Mouse (Mus musculus) heart, embryonic 10.5 days (tissue): ENCODE results near the gene Jmjd6. TPM values are rescaled to one million over a fixed set of nuclear protein-coding genes. Genes with fewer than 3 reads are reported as not detected.
A peak's percentile ranks its signal among the peaks of the same experiment; 100 is the strongest.

Source experiments
- DNase-seq: peaks from one replicate; pipeline ENCODE4 v3.0.0-alpha.2; 2017; ENCODE audit warnings: low spot score
- H3K27ac ChIP-seq: fragments of 300-500 bp; sonication (generic); 2 replicates; pipeline ENCODE4 v1.5.1; 2016; ENCODE audit warnings: mild to moderate bottlenecking
- H3K27me3 ChIP-seq: fragments of 300-500 bp; sonication (generic); 2 replicates; pipeline ENCODE4 v1.6.1; 2016; ENCODE audit warnings: mild to moderate bottlenecking; ENCODE audit not compliant: poor library complexity, insufficient read depth, severe bottlenecking
- H3K36me3 ChIP-seq: fragments of 300-500 bp; sonication (generic); 2 replicates; pipeline ENCODE4 v1.6.1; 2016; ENCODE audit warnings: mild to moderate bottlenecking, moderate library complexity
- H3K4me1 ChIP-seq: fragments of 300-500 bp; sonication (generic); 2 replicates; pipeline ENCODE4 v1.6.1; 2016; ENCODE audit warnings: mild to moderate bottlenecking
- H3K4me3 ChIP-seq: fragments of 300-500 bp; sonication (generic); 2 replicates; pipeline ENCODE4 v1.5.1; 2016; ENCODE audit warnings: mild to moderate bottlenecking, moderate library complexity
- H3K9me3 ChIP-seq: fragments of 300-500 bp; sonication (generic); 2 replicates; pipeline ENCODE4 v1.6.1; 2016; ENCODE audit warnings: mild to moderate bottlenecking, moderate library complexity
- WGBS: fragments of 180-500 bp; shearing (Covaris S2); methylation state at CpG from one replicate; pipeline ENCODE4 v1.1.7; 2016; 5-methylcytosine and 5-hydroxymethylcytosine counted together
- polyA plus RNA-seq: library from polyadenylated mRNA; unstranded; fragments of >200 nt; fragmentation: Nextera tagmentation; extraction: Ambion mirVana; gene quantifications from 2 replicates; pipeline ENCODE4 v1.2.1, GENCODE M21; 2016

Jmjd6 gene
- 89.1 and 114 TPM in 2 replicates for polyA plus RNA-seq

DNA sequence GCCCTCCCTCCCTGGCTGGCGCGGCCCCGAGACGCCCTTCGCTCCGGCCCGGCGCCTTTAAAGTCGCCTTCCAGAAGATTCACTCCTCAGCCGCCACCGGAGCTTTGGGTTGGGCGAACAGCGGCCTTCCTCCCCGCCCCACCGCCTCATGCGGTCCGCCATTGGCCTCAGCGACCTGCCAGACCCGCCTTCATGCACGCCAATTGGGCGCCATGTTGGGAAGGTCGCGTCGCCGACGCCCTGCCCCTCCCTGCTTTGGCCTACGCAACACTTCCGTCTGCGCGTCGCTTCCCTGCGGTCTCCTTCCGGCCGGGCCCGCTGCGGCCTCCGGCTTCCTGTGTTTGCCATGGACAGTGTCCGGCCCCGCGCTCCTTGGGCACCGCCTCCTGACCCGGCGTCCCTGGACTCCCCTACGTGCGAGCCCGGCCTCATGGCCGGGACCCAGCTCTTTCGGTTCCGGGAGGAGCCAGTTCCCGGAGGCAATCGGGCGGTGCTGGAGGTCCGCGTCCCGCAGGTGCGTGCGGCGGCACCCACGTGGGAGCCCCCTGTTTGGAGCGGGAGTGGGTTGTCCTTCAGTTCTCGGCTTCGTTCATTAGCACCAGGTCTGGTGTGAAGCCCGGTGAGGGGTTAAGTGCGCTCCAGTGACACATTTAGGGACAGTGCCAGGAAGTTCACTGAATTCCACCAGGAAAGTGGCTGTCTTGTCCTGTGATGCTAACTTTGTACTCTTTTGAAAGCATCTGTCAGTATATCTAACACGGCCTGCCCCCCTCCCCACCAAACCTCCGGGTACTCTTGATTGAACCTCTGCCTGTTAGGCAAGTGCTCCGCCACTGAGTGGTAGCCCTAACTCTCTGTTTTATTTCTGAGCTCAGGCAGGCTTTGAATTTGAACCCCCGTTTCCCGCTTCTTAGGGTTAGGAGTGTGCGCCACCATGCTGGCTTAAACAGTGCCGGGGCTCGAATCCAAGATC is at the start of gene Jmjd6, which contains the start of gene Mettl23:
Gene Jmjd6 (minus strand): TSS at position 189 of the 973 bp plus-strand sequence.
Gene Mettl23 (plus strand): TSS at position 18 of the 973 bp plus-strand sequence.
- peak within 1 kb of the TSS; percentile 73 for H3K4me3 ChIP-seq
- no peaks in the 10 kb centered on the region for H3K27me3 ChIP-seq
- DNase-seq = peak; percentile 99
- under 1% methylated on average over 72 of the region's 72 CpGs for WGBS
- H3K9me3 ChIP-seq = no peaks in the 10 kb centered on the region
- peaks cover 30% of the 10 kb centered on the region for H3K4me1 ChIP-seq
- peak within 1 kb of the TSS; percentile 96 for H3K27ac ChIP-seq
- peaks cover 54% of the 10 kb centered on the region for H3K36me3 ChIP-seq

DNA sequence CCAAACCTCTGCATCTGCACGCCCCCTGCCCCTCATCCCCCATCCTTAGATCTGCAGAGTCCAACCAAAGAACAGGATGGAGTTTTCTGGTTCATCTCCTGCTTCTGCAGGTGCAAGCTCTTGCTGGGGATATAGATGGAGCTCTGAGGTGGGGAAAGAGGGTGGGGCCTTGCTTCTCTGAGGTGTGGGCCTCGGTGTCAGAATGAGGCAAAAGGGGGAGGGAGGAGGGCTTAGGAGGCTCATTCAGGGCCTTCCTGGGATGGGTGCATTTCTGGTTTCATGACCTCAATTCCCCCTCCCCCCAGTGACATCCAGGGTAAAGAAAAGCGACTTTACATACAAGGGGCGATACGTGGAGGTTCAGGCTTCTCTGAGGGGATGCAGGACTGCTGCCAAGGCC is 43.9 kb upstream of the Jmjd6 start:
- H3K36me3 ChIP-seq = no peaks in the 10 kb centered on the region
- H3K27me3 ChIP-seq = peaks cover 46% of the 10 kb centered on the region

DNA sequence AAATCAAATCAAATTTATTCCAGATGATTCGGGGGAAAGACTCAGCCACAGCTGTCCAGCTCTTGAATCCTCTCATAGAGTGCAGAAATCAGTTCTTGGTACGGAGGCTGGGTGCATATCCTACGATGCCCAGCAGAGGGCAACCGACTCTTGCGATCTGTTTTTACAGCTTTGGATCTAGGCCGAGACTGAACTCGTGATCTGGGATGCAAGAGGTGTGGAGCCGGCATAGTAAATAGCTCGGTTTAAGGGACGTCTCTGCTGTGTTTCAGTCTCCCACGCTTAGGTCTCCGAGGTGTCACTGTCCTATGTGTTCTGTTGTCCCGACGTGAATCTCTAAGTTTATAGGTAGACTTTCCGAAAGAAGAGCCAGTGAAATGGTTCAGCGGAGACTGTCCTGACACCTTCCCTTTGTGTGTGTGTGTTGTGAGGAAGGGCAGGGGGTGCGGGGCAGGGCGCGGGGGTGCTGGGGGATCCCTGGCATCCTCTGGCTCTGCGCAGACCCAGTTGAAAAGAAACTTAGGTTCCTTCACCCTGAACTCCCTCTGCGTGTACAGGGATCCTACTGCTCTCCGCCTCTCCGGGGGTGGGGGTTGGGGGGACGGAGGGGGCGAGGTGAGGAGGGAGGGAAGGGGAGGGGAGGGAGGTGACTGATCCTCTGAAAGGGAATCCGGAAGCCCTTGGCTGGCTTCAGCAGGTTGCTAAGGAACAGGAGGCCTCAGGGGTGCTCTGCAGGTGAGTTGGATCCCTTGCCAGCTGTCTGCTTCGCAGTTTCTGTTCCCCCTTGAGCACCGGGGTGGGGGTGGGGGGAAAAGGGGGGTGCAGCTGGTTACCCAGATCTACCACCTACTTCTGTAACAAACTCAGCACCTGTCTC is 42.3 kb upstream of the Jmjd6 start:
- Histone ChIP-seq H3K27me3 (peaks cover 43% of the 10 kb centered on the region), H3K9me3 (no peaks in the 10 kb centered on the region), H3K4me3 (peak overlapping the region; percentile 52), H3K4me1 (peaks cover 13% of the 10 kb centered on the region), H3K36me3 (no peaks in the 10 kb centered on the region), H3K27ac (0 out of 2 replicates have a peak overlapping the region, but pooled peaks have one; percentile 22)
- DNase-seq = peak; percentile 83
- 5% methylated on average over 27 of the region's 28 CpGs for WGBS

More for the DNA sequence above, 43.9 kb upstream of the Jmjd6 start:
- no peak overlapping the region for H3K27ac ChIP-seq
- H3K4me3 ChIP-seq = no peak overlapping the region
- 55% methylated on average over 5 of the region's 5 CpGs for WGBS
- no peak for DNase-seq
- H3K9me3 ChIP-seq = no peaks in the 10 kb centered on the region
- peaks cover 13% of the 10 kb centered on the region for H3K4me1 ChIP-seq

DNA sequence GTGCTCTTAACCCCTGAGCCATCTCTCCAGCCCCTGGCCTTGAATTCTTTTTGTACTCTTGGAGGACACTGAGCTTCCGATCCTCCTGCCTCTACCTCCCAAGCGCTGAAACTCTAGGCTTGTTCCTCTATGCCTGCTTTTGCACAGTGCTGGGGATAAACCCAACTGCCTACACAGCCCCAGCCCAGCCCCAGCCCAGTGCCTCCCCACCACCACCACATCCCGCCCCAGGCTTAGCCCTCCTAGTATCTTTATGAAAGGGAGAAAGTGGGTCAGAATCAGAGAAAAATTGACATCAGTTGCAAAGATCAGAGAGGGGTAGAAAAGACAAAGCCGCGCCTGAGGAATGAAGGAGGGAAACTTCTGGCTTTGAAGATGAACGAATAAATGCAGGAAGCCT is 40.8 kb upstream of the Jmjd6 start:
- peaks cover 36% of the 10 kb centered on the region for H3K27me3 ChIP-seq
- no peaks in the 10 kb centered on the region for H3K9me3 ChIP-seq
- WGBS = 86% methylated on average over 6 of the region's 6 CpGs
- DNase-seq = no peak
- no peaks in the 10 kb centered on the region for H3K36me3 ChIP-seq
- H3K27ac ChIP-seq = no peak overlapping the region
- H3K4me3 ChIP-seq = no peak overlapping the region
- peaks cover 13% of the 10 kb centered on the region for H3K4me1 ChIP-seq

DNA sequence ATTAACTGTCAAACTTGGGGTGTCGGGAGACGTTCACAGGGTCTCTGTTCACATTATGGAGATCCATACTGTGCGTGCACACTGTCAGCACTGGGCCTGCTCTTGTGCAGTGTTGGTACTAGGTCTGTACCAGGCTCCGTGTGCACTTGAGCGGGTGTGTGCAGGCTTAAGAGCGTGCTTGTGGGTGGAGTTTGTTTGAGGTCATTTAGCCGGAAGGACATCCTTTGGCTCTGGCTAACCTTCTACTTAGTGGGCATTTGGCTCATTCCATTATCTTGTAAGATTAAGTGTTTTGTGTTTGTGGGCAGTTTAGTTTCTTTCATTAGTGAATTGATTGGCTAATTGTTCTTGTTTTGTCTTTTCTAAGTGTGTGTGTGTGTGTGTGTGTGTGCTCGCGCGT is 39.2 kb upstream of the Jmjd6 start:
- H3K4me1 ChIP-seq = peaks cover 13% of the 10 kb centered on the region
- H3K4me3 ChIP-seq = no peak overlapping the region
- H3K9me3 ChIP-seq = no peaks in the 10 kb centered on the region
- 77% methylated on average over 10 of the region's 10 CpGs for WGBS
- no peak overlapping the region for H3K27ac ChIP-seq
- peaks cover 27% of the 10 kb centered on the region for H3K27me3 ChIP-seq
- DNase-seq = no peak
- no peaks in the 10 kb centered on the region for H3K36me3 ChIP-seq

DNA sequence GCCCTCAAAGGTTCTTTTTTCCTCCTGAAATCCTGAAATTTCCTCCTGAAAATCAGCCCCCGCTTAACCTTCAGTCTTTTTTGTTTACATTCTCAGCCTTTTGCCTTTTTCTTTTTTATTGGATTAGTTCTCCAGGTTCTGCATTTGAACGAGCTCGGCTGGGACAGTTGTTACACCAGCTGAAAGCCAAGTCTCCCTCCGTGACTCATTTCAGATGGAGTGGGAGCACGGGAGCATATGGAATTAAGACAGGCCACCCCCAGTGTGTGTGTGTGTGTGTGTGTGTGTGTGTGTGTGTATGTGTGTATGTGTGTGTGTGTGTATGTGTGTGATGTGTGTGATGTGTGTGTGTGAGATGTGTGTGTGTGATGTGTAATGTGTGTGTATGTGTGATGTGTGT is 38.2 kb upstream of the Jmjd6 start:
- Histone ChIP-seq H3K27ac (no peak overlapping the region), H3K4me1 (peaks cover 13% of the 10 kb centered on the region), H3K27me3 (peaks cover 17% of the 10 kb centered on the region), H3K36me3 (no peaks in the 10 kb centered on the region), H3K9me3 (no peaks in the 10 kb centered on the region), H3K4me3 (no peak overlapping the region)
- DNase-seq = no peak
- 82% methylated on average over 5 of the region's 5 CpGs for WGBS

DNA sequence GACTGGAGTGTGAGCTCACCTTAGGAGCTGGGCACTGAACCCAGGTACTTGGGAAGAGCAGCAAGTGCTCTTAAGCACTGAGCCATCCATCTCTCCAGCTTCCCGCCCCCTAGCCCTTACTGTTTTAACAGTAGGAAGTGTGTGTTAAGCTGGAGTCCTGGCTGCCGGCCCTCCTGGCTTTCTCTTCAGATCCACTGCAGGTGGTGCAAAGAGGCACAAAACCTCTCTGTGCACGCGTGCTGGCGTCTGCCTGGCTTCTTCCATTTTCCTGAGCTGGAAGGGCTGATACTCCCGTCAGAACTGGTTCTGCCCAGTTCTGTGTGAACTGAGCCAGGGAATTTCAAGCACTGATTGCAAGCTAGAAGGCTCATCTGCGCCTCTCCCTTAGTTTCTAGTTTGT is 37.6 kb upstream of the Jmjd6 start:
- WGBS = 75% methylated on average over 7 of the region's 7 CpGs

DNA sequence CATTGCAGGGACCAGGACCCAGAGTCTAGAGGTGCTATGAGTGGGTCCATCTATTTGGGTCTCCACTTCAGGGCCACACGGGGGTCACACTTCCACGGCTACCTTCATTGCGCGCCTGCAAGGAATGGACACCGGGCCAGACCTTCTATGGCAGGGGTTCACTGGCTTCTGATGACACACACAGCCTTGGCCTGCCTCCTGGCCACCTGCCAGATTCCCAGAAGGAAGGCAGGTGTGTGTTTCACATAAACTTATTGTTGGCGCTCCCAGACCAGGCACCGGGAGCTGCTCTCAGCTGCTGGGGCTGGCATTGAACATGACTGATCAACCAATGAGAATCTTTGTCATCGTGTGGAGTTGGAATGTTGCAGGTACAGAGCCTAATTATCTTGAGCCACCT is 35.2 kb upstream of the Jmjd6 start:
- Histone ChIP-seq H3K9me3 (no peaks in the 10 kb centered on the region), H3K27ac (no peak overlapping the region), H3K4me1 (0 out of 2 replicates have a peak, but pooled peaks cover 5% of the 10 kb centered on the region), H3K4me3 (no peak overlapping the region), H3K36me3 (peaks cover 15% of the 10 kb centered on the region), H3K27me3 (no peaks in the 10 kb centered on the region)
- WGBS = 94% methylated on average over 8 of the region's 8 CpGs
- no peak for DNase-seq

More for the DNA sequence above, 37.6 kb upstream of the Jmjd6 start:
- DNase-seq = no peak
- peaks cover 11% of the 10 kb centered on the region for H3K27me3 ChIP-seq
- peaks cover 10% of the 10 kb centered on the region for H3K4me1 ChIP-seq
- H3K36me3 ChIP-seq = no peaks in the 10 kb centered on the region
- no peaks in the 10 kb centered on the region for H3K9me3 ChIP-seq
- H3K4me3 ChIP-seq = no peak overlapping the region
- H3K27ac ChIP-seq = no peak overlapping the region

DNA sequence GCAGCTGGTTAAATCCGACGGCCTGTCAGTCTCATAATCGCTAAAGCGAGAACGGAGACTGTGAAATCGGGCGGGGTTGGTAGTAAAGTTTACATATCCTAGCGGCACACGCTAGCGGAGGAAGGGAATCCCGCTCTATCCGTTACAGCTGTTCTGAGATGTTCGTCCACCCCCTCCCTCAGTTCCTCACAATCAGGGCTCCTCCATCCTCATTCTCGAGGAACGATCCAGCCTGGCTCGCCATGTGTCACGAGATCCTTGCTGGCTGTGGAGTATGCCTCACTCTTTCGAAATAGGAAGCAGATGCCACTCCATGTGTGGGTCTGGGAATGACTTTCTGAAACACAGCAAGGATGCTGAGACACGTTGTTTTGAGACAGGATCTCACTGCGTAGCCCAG is 30.7 kb upstream of the Jmjd6 start:
- WGBS = 91% methylated on average over 20 of the region's 20 CpGs
- Histone ChIP-seq H3K36me3 (peaks cover 46% of the 10 kb centered on the region), H3K27me3 (no peaks in the 10 kb centered on the region), H3K4me1 (peaks cover 7% of the 10 kb centered on the region; the same call in 1 of the 2 replicates), H3K27ac (no peak overlapping the region), H3K9me3 (no peaks in the 10 kb centered on the region), H3K4me3 (no peak overlapping the region)
- no peak for DNase-seq

DNA sequence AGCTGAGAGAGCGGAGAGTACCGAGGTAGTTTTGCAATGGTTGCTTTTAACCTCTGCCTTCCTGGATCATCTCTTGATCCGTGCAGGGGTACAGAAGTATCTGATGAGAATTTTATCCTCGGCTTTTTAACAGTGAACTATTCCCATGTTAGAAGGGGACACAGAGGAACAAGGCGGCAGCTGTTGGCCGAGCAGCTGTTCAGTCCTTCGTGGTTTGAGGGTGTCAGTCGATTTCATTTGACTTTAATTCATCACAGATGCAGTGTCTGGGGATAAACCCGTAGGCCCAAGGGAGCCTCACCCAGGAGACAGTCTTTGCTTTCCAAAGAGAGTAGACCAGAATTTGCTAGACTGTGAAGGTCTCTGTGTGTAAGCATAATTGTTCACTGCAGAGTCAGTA is 28.3 kb upstream of the Jmjd6 start:
- H3K27ac ChIP-seq = no peak overlapping the region
- no peak overlapping the region for H3K4me3 ChIP-seq
- WGBS = 92% methylated on average over 9 of the region's 9 CpGs
- peaks cover 11% of the 10 kb centered on the region; the same call in 1 of the 2 replicates for H3K4me1 ChIP-seq
- H3K36me3 ChIP-seq = peaks cover 61% of the 10 kb centered on the region
- H3K9me3 ChIP-seq = no peaks in the 10 kb centered on the region
- DNase-seq = no peak
- no peaks in the 10 kb centered on the region for H3K27me3 ChIP-seq

DNA sequence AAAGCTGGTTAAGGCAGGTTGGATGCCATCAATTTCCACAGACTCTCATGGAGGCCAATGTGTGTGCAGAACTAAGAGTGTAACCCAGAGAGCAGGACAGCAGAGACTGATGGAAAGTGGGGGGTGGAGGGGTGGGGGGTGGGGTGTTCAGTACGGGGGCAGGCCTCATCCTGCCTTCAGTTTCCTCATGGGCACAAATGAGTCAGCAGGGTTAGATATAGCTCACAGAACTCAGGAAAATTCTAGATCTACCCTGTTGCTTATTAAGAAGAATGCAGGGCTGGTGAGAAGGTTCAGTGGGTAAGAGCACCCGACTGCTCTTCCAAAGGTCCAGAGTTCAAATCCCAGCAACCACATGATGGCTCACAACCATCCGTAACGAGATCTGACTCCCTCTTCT is 26.4 kb upstream of the Jmjd6 start:
- 76% methylated on average over 4 of the region's 4 CpGs for WGBS
- Histone ChIP-seq H3K36me3 (peaks cover 70% of the 10 kb centered on the region), H3K27ac (no peak overlapping the region), H3K4me3 (no peak overlapping the region), H3K4me1 (peaks cover 28% of the 10 kb centered on the region), H3K27me3 (no peaks in the 10 kb centered on the region), H3K9me3 (no peaks in the 10 kb centered on the region)
- DNase-seq = no peak

DNA sequence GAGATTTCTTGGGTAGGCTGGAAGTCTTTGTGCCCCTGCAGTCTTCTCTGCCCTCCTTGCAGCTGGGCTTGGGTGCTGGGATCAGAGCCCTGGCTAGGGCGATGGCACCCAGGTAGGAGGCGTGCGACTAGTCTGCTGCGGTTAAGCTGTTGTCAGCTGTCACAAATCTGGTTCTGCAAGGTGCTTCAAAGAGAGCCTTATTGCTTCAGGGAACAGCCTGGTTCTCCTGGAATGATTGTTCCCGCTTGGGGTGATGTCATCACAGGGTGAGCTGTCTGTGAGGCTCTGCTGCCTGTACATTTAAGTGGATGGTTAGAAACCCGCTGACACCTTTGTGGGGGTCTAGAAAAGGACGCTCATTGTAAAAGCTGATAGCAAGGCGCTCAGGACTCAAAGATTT is 26.0 kb upstream of the Jmjd6 start:
- no peaks in the 10 kb centered on the region for H3K9me3 ChIP-seq
- peaks cover 32% of the 10 kb centered on the region for H3K4me1 ChIP-seq
- peaks cover 68% of the 10 kb centered on the region for H3K36me3 ChIP-seq
- H3K4me3 ChIP-seq = no peak overlapping the region
- WGBS = 75% methylated on average over 8 of the region's 8 CpGs
- no peak overlapping the region for H3K27ac ChIP-seq
- DNase-seq = no peak
- H3K27me3 ChIP-seq = no peaks in the 10 kb centered on the region
